Mouse (Mus musculus) neutrophil, adult 65 days (primary cell): ENCODE measurements around the gene Fam114a1. TPM values are rescaled to one million over a fixed set of nuclear protein-coding genes. Genes with fewer than 3 reads are reported as not detected.

Experiments used
- total RNA-seq: library from RNA; stranded (reverse); gene quantifications from 2 replicates; pipeline ENCODE4 v1.2.4, GENCODE M21; 2023

Fam114a1 gene
- total RNA-seq = 14.9 and 28.9 TPM in 2 replicates

DNA sequence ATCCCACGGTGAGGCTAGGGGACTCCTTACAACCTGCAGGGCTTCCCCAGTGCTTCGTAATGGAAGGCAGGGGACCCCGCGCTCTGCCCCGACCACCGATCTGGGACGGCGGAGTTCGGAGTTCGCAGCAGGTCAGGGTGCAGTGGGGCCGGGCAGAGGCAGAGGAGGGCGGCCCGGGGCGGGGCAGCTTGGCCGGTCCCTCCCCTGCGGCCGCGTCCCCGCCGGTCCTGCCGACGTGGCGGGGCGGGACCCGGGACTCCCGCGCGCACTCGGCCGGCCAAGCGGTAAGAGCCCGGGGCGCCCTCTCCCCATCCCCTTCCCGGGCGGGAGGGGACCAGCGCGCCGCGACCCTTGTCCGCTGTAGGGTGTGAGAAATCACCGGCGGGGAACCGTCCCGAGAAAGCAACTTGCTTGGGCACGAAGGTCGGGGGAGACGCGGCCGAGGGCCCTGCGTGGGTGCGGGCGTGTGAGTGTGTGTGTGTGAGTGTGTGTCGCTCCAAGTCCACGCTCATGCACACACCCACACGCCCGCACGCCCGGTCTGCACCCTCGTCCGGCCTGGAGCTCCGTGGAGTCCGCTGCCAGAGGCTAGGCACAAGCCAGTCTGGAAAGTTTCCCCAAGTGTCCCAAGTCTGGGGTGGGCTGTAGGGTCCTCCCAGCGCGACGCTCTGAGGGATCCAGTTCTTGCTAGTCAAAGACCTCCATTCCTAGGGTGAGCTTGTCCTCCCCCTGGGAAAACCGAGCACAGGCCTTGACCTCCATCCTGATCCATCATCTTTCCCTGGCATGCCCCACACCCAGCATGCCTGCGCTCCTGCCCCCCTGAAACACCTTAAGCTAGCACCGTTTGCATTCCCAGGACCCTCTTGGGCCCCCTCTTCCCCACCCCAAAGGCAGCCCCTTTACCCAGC, at the start of gene Fam114a1:
Fam114a1 (plus strand) TSS at position 211 of the 911 bp plus-strand sequence.

DNA sequence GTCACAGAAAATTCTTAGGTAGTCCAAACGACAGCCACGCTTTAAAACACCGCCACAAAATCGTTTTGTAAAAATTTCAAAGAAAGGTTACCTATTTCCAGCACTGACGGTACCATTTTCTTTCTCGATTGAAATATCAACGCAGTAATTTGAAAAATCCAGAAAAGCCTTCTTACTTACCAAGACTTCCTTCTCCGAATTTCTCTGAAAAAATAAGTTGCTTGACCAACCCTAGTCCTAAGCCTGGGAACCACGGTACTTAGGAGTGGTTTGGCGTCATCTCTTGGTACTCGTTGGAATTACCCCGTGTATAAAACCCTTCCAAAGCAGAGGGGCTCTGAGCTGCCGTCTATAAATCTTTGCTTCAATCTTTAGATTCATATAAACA, 10.0 kb upstream of the Fam114a1 start, which contains the start of gene Tlr6:
Tlr6 (minus strand) TSS at position 255 of the 388 bp plus-strand sequence.

Other genes with a start within 250 kb of the Fam114a1 start
- 74.5 and 79.0 TPM in 2 replicates for gene Klf3, start 166.7 kb upstream of the Fam114a1 start, total RNA-seq
- gene Tlr1, start 36.5 kb upstream of the Fam114a1 start, total RNA-seq = 4.7 and 7.7 TPM in 2 replicates
- gene Tlr6, start 10.0 kb upstream of the Fam114a1 start, total RNA-seq = 29.2 and 31.5 TPM in 2 replicates
- 39.8 and 51.4 TPM in 2 replicates for gene Tmem156, start 122.1 kb downstream of the Fam114a1 start, total RNA-seq
- 34.9 and 41.8 TPM in 2 replicates for gene Klhl5, start 137.5 kb downstream of the Fam114a1 start, total RNA-seq
- gene Wdr19, start 229.6 kb downstream of the Fam114a1 start, total RNA-seq = 0.48 and 1.7 TPM in 2 replicates